Mouse (Mus musculus): ENCODE results near the gene Yipf6.
"Not testable (repeated sequence)": the region's sequence is repeated elsewhere in the genome, so short reads cannot be mapped to it uniquely, and the experiment has no call there.

Gene Yipf6

DNA sequence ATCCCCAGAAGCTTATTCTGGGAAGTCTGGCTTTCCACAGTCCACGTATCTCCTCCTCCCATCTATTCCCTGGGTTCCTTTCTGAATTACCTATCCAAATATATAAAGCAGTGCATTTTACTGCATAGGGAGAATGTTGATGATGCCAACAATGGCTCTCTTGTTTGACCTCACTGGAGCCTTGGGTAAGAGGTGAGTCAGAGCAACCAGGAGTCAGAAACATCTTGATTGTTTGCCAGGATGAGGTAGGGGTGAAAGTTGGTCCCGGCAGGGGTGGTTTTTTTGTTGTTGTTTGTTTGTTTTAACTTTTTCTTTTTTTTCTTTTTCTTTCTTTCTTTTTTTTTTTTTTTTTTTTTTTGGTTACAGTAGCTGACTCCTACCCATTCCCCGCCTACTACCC is at the start of gene Yipf6:
Yipf6 (plus strand) TSS at position 216 of the 400 bp plus-strand sequence.
- no peak for DNase-seq (ENCODE audit: low spot score)

DNA sequence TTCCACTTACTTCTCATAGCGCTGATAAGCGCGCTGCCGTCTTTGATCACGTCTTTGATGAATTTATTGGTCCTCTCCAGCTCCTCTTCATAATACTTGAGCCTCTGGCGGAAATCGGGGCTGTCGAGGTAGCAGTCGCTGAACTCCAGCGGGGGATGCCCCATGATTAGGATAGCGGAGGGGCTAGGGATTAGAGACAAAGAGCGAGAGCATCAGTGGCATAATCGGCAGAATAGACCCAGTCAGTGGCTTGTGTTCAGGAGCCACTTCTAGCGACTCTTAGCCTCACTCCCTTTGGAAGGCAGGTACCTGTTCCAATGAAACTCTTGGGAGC is 46.1 kb upstream of the Yipf6 start:
- no peak for DNase-seq (ENCODE audit: low spot score)

- peak; percentile 60 for DNase-seq (ENCODE audit: low spot score)
Measured at GRCm38 (mm10) chrX:98890406-98891116, 45.6 kb upstream of the Yipf6 start, which contains the start of gene Ophn1. TSS of gene Ophn1 (minus strand) at chrX:98891025.

- DNase-seq (ENCODE audit: low spot score), result no peak
Measured at GRCm38 (mm10) chrX:98898307-98898706, 37.8 kb upstream of the Yipf6 start.

GRCm38 (mm10) chrX:98904226-98904625 is 31.9 kb upstream of the Yipf6 start:
- DNase-seq (ENCODE audit: low spot score), result no peak

DNA sequence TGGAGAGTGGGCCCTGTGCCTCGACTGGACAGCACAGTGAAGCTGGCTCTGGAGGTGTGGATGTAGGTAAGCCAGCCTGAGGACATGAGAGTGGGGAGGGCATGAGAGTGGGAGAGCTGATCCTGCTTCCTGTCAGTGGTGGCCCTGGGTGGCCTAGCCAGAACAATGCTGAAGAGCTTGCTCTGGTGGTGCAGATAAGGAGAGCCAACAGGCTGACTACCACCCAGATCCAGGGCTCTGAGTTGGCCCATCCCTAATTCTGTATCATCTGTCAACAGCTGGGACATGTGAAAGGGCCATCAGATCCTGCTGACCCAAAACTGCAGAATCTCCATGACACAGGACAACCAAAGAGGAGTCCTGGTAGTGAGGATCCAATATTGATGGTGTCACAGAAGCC is 27.2 kb upstream of the Yipf6 start:
- DNase-seq (ENCODE audit: low spot score), result no peak

DNA sequence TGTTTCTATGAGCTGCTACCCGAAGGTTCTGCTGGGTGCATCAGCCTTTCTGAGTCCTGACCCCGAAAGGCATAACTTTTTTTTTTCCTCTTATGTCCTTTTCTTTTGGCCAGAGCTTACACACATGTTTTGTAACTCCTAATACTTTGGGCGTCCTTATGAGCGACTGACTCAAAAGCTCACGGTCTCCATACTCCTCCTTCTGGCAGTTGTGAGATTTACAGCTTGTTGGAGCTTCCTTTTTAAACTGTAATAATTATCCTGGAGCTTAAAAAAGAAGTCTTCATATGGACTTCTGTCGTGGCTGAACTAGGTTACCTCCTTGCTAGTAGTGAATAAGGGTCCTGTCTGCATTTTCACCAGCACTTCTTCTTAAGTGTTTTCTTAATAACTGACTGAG is 16.7 kb upstream of the Yipf6 start:
- DNase-seq (ENCODE audit: low spot score), result no peak

- peak; percentile 99 for DNase-seq (ENCODE audit: low spot score)
Measured at GRCm38 (mm10) chrX:98936707-98937554, 815 bp downstream of the Yipf6 start.

DNA sequence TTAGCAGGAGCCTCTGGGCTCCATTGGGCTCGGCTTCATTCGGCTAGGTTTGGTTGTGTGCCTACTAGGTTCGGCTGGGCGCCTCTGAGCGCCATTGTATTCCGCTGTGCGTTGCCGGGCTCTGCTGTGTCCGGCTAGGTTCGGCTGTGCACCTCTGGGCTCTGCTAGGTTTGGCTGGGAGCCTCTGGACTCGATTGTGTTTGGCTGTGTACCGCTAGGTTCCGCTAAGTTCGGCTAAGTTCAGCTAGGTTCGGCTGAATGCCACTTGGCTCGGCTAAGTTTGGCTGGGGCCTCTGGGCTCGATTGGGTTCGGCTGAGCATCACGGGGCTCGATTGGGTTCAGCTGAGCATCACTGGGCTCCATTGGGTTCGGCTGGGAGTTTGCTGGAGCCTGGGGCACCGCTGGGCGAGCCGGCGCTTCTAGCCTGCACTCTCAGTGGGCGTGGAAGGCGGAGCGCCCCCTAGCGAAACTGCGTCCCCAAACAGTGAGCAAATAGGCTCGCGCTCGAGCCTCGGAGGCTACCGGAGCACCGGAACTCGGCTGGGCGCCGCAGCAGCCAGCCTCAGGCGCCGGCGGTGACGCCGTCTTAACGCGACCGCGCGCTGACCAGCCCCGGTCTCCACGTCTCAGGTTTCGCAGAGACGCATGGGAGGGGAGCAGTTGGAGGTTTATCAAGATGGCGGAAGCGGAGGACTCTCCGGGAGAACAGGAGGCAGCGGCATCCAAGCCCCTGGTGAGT is 1.6 kb downstream of the Yipf6 start:
- peak; percentile 85 for DNase-seq (ENCODE audit: low spot score)

DNA sequence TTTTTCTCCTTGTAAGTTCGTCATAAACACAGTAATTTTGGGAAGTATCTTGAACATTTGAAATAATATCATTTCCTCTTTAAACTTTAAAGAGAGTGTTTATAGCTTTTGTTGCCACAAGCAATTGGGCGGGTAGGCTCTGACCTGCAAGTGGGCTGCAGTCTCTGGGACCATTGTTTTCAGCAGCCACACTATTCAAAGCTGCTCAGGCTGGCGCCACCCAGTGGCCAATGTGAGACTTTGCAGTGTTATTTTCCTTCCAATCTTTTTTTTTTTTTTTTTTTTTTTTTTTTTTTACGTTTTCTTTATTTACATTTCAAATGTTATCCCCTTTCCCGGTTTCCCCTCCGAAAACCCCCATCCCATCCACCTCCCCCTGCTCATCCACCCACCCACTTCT is 17.8 kb downstream of the Yipf6 start:
- DNase-seq (ENCODE audit: low spot score), result no peak

GRCm38 (mm10) chrX:98958287-98958686 is 22.2 kb downstream of the Yipf6 start:
- no peak for DNase-seq (ENCODE audit: low spot score)

DNA sequence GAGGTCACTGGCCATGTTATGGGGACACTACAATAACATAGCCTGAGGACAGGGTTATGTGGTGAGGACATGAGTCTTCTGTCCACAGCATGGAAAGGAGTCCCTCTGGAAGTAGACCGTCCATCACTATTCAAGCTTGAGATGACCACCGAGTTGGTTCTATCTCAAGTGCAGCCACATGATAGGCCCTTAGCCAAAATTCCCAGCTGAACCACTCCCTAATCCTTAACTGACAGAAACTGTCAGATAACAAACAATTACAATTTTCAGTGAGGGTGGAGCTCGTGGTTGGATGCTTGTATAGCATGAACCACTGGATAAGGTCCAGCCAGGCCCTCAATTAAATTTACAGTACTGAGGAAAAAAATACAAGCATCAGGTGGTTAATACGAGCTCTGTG is 22.9 kb downstream of the Yipf6 start:
- DNase-seq (ENCODE audit: low spot score), result no peak

GRCm38 (mm10) chrX:98963742-98964141 is 27.6 kb downstream of the Yipf6 start:
- DNase-seq (ENCODE audit: low spot score), result no peak

GRCm38 (mm10) chrX:98964513-98964912 is 28.4 kb downstream of the Yipf6 start:
- DNase-seq (ENCODE audit: low spot score), result no peak

- DNase-seq (ENCODE audit: low spot score), result not testable (repeated sequence)
Measured at GRCm38 (mm10) chrX:98986611-98987010, 50.5 kb downstream of the Yipf6 start.

DNA sequence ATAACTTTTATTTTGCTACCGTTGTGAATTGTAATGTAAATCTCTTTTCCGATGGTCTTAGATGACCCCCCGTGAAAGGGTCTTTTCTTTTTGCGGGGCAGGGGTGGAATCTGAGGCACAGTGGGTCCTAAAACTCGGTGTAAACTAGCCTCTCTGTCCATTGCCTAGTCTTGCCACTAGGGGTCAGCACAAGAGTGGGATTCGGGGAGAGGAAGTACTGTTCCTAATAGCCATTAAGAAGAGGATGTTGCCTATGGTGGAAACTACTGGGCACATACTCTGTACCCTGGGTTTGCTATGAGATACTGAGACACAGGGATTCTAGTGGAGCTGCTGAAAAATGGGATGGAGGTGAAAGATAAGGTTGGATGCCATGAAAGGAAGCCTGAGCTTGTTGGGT is 53.5 kb downstream of the Yipf6 start:
- DNase-seq (ENCODE audit: low spot score), result peak; percentile 6
